Mouse (Mus musculus) lung, embryonic 16.5 days (tissue): ENCODE data around the gene Pex26. TPM values are rescaled to one million over a fixed set of nuclear protein-coding genes. Genes with fewer than 3 reads are reported as not detected.

ENCODE experiments used
- ATAC-seq: fragments of 200-750 bp; cut with Nextera tagmentation; 2 replicates; pipeline ENCODE4 v1.8.0; 2017; ENCODE audit warnings: low read depth, mild to moderate bottlenecking, moderate library complexity
- H3K27ac ChIP-seq: fragments of 300-500 bp; sonication (generic); 2 replicates; pipeline ENCODE4 v1.5.1; 2014; ENCODE audit warnings: mild to moderate bottlenecking, control low read depth, low read length
- H3K27me3 ChIP-seq: fragments of 300-500 bp; sonication (generic); 2 replicates; pipeline ENCODE4 v1.6.1; 2014; ENCODE audit warnings: low read depth, low read length, mixed read lengths; ENCODE audit not compliant: control insufficient read depth, insufficient read depth
- H3K36me3 ChIP-seq: fragments of 300-500 bp; sonication (generic); 2 replicates; pipeline ENCODE4 v1.6.1; 2014; ENCODE audit warnings: low read length; ENCODE audit not compliant: control insufficient read depth, insufficient read depth
- H3K4me1 ChIP-seq: fragments of 300-500 bp; sonication (generic); replicated peaks from 2 replicates; pipeline ENCODE4 v1.6.1; 2014; ENCODE audit warnings: low read length, mixed read lengths; ENCODE audit not compliant: control insufficient read depth, insufficient read depth
- H3K4me2 ChIP-seq: fragments of 300-500 bp; sonication (generic); 2 replicates; pipeline ENCODE4 v1.6.1; 2014; ENCODE audit warnings: low read depth, low read length, control low read depth
- H3K4me3 ChIP-seq: fragments of 300-500 bp; sonication (generic); 2 replicates; pipeline ENCODE4 v1.5.1; 2014; ENCODE audit warnings: mild to moderate bottlenecking, low read length, control low read depth
- H3K9ac ChIP-seq: fragments of 300-500 bp; sonication (generic); 2 replicates; pipeline ENCODE4 v1.6.1; 2014; ENCODE audit warnings: low read length, control low read depth
- H3K9me3 ChIP-seq: fragments of 300-500 bp; sonication (generic); 2 replicates; pipeline ENCODE4 v1.6.1; 2016; ENCODE audit warnings: low read length; ENCODE audit not compliant: control insufficient read depth
- WGBS: fragments of 180-500 bp; shearing (Covaris S2); extraction: QIAGEN DNeasy Blood & Tissue Kit; methylation state at CpG from one replicate; pipeline ENCODE4 v1.1.7; 2014; 5-methylcytosine and 5-hydroxymethylcytosine counted together
- polyA plus RNA-seq: library from polyadenylated mRNA; unstranded; fragments of >200 nt; fragmentation: Nextera tagmentation; extraction: Ambion mirVana; gene quantifications from 2 replicates; pipeline ENCODE4 v1.2.1, GENCODE M21; 2015

Gene Pex26
- polyA plus RNA-seq, 1 experiment from 2014 or later, result 15.6 TPM

DNA sequence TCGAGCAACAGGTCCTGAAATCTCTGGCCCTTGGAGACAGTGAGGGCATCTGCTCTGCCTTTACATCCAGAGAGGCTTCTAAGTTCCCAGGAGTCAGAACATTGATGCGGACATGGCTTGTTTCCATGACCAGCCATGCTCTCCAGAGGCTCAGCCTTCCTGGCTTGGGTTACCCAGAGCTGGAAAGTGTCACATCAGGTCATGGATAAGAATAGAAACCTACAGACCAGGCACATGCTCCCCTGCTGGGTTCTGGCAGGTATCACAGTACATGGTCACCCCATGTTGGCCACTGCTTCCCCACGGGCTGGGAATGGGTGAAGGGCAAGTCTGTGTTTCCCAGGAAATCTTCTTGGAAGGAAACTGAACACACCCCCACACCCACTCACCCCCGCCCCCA, 35.9 kb downstream of the Pex26 start:
- Histone ChIP-seq H3K27ac (no peak overlapping the region), H3K9me3 (no peaks in the 10 kb centered on the region), H3K27me3 (no peaks in the 10 kb centered on the region), H3K4me1 (peaks cover 7% of the 10 kb centered on the region; the same call in 1 of the 2 replicates), H3K4me3 (no peak overlapping the region), H3K4me2 (no peak overlapping the region), H3K9ac (no peak overlapping the region), H3K36me3 (no peaks in the 10 kb centered on the region)
- 73% methylated on average over 4 of the region's 4 CpGs for WGBS
- ATAC-seq, result no peak

- no peaks in the 10 kb centered on the region for H3K27me3 ChIP-seq
- no peaks in the 10 kb centered on the region for H3K9me3 ChIP-seq
- no peak overlapping the region for H3K4me3 ChIP-seq
- no peak overlapping the region for H3K27ac ChIP-seq
- WGBS, result 87% methylated on average over 10 of the region's 10 CpGs
- H3K36me3 ChIP-seq, result no peaks in the 10 kb centered on the region
- ATAC-seq, result no peak
- H3K4me1 ChIP-seq, result peaks cover 2% of the 10 kb centered on the region; the same call in 1 of the 2 replicates
- no peak overlapping the region for H3K4me2 ChIP-seq
- H3K9ac ChIP-seq, result no peak overlapping the region
Measured at GRCm38 (mm10) chr6:121220181-121220580, 36.7 kb downstream of the Pex26 start.

DNA sequence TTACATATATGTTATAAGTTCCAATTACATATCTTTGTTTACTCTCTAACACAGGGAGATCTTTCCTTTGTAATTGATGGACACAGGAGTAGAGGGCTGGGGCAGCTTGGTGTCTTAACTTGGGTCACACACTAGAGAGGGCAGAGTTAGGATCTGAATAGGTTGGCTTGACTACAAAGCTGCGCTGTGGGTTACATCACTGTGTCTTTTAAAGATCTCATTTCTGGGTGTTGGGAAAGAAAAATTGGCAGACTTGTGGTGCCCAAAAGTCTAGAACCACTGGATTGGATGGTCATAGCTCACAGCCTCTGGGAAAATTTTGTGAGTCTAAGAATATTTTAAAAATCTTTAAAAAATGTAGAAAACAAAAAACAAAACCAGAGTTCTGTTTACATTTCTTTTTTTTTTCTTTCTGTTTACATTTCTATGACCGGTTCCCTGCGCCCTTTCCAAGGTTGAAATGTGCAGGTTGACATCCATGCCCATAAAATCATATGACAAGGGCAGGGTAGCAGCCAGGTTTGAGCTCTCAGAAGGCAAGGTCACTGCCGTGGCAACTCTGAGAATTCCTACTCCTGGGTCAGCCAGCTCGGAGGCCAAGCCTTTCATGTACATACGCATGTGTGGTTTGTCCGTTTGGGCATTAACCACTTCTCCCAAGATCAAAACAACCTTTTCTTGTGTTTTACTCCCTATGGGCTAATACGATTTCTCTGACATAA, 38.6 kb downstream of the Pex26 start:
- Histone ChIP-seq H3K9ac (no peak overlapping the region), H3K36me3 (no peaks in the 10 kb centered on the region), H3K4me2 (no peak overlapping the region), H3K27ac (no peak overlapping the region), H3K9me3 (no peaks in the 10 kb centered on the region), H3K27me3 (no peaks in the 10 kb centered on the region), H3K4me1 (no peaks in the 10 kb centered on the region), H3K4me3 (no peak overlapping the region)
- 63% methylated on average over 8 of the region's 8 CpGs for WGBS
- no peak for ATAC-seq

DNA sequence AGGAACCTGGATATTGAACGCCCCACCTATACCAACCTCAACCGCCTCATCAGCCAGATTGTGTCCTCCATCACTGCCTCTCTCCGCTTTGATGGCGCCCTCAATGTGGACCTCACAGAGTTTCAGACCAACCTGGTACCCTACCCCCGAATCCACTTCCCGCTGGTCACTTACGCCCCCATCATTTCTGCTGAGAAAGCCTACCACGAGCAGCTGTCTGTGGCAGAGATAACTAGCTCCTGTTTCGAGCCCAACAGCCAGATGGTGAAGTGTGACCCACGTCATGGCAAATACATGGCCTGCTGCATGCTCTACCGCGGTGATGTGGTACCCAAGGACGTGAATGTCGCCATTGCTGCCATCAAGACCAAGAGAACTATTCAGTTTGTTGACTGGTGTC, 39.5 kb downstream of the Pex26 start:
- WGBS, result 95% methylated on average over 14 of the region's 14 CpGs
- no peaks in the 10 kb centered on the region for H3K4me1 ChIP-seq
- H3K4me3 ChIP-seq, result no peak overlapping the region
- ATAC-seq, result no peak
- no peak overlapping the region for H3K4me2 ChIP-seq
- H3K9me3 ChIP-seq, result no peaks in the 10 kb centered on the region
- no peaks in the 10 kb centered on the region for H3K36me3 ChIP-seq
- no peaks in the 10 kb centered on the region for H3K27me3 ChIP-seq
- H3K27ac ChIP-seq, result no peak overlapping the region
- H3K9ac ChIP-seq, result no peak overlapping the region

GRCm38 (mm10) chr6:121224067-121224466, 40.6 kb downstream of the Pex26 start:
- Histone ChIP-seq H3K4me1 (no peaks in the 10 kb centered on the region), H3K4me2 (no peak overlapping the region), H3K36me3 (no peaks in the 10 kb centered on the region), H3K9ac (no peak overlapping the region), H3K27ac (no peak overlapping the region), H3K9me3 (no peaks in the 10 kb centered on the region), H3K27me3 (no peaks in the 10 kb centered on the region), H3K4me3 (no peak overlapping the region)
- no peak for ATAC-seq
- 65% methylated on average over 5 of the region's 5 CpGs for WGBS

- Histone ChIP-seq H3K4me2 (no peak overlapping the region), H3K9me3 (no peaks in the 10 kb centered on the region), H3K4me1 (no peaks in the 10 kb centered on the region), H3K27ac (no peak overlapping the region), H3K36me3 (no peaks in the 10 kb centered on the region), H3K4me3 (no peak overlapping the region), H3K9ac (no peak overlapping the region), H3K27me3 (no peaks in the 10 kb centered on the region)
- 23% methylated on average over 6 of the region's 6 CpGs for WGBS
- no peak for ATAC-seq
Measured at GRCm38 (mm10) chr6:121224993-121225392, 41.5 kb downstream of the Pex26 start.

GRCm38 (mm10) chr6:121226043-121226442, 42.6 kb downstream of the Pex26 start:
- Histone ChIP-seq H3K9ac (no peak overlapping the region), H3K27me3 (no peaks in the 10 kb centered on the region), H3K4me1 (no peaks in the 10 kb centered on the region), H3K4me2 (no peak overlapping the region), H3K9me3 (no peaks in the 10 kb centered on the region), H3K27ac (no peak overlapping the region), H3K36me3 (no peaks in the 10 kb centered on the region), H3K4me3 (no peak overlapping the region)
- WGBS, result 51% methylated on average over 4 of the region's 4 CpGs
- ATAC-seq, result no peak

GRCm38 (mm10) chr6:121226744-121227143, 43.3 kb downstream of the Pex26 start:
- no peaks in the 10 kb centered on the region for H3K27me3 ChIP-seq
- 72% methylated on average over 2 of the region's 2 CpGs for WGBS
- no peaks in the 10 kb centered on the region for H3K36me3 ChIP-seq
- no peaks in the 10 kb centered on the region for H3K9me3 ChIP-seq
- no peak overlapping the region for H3K9ac ChIP-seq
- no peaks in the 10 kb centered on the region for H3K4me1 ChIP-seq
- ATAC-seq, result no peak
- H3K27ac ChIP-seq, result no peak overlapping the region
- H3K4me2 ChIP-seq, result no peak overlapping the region
- H3K4me3 ChIP-seq, result no peak overlapping the region

DNA sequence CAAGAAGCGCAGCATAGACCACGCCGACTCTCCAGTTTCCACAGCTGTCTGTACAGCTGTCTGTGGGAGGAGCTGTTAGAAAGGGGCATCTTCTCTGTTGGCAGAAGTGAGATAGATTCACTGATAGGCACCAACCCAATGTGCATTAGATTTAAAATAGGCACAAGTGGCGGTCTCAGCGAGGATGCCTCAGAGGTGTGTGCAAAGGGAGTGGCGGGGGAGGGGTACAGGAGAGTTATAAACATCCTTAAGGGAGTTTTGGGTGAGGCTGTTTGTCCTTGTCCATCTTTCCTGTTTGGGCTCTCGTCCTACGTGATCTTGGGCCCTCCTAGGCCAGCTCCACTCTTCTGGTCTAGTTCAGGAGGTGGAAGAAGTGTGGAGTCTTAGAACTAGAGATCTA, 45.0 kb downstream of the Pex26 start:
- Histone ChIP-seq H3K36me3 (no peaks in the 10 kb centered on the region), H3K4me2 (no peak overlapping the region), H3K4me1 (no peaks in the 10 kb centered on the region), H3K9me3 (no peaks in the 10 kb centered on the region), H3K27ac (no peak overlapping the region), H3K9ac (no peak overlapping the region), H3K4me3 (no peak overlapping the region), H3K27me3 (no peaks in the 10 kb centered on the region)
- ATAC-seq, result no peak
- 56% methylated on average over 8 of the region's 8 CpGs for WGBS

GRCm38 (mm10) chr6:121232652-121233051, 49.2 kb downstream of the Pex26 start:
- 56% methylated on average over 1 of the region's 1 CpGs for whole genome bisulfite sequencing
- Histone ChIP-seq H3K9me3 (no peaks in the 10 kb centered on the region), H3K9ac (no peak overlapping the region), H3K27ac (no peak overlapping the region), H3K27me3 (no peaks in the 10 kb centered on the region), H3K4me3 (no peak overlapping the region), H3K36me3 (no peaks in the 10 kb centered on the region), H3K4me1 (no peaks in the 10 kb centered on the region), H3K4me2 (no peak overlapping the region)
- no peak for ATAC-seq
